Mouse (Mus musculus) myocyte (in vitro differentiated cells): ENCODE results near the gene Ercc4. TPM values are rescaled to one million over a fixed set of nuclear protein-coding genes. Genes with fewer than 3 reads are reported as not detected.

Experiments used
- H3K27me3 ChIP-seq: one replicate; pipeline ENCODE4 v1.6.1; 2011; ENCODE audit not compliant: control insufficient read depth, insufficient read depth, insufficient read length
- H3K36me3 ChIP-seq: one replicate; pipeline ENCODE4 v1.6.1; 2011; ENCODE audit not compliant: control insufficient read depth, insufficient read depth
- H3K4me2 ChIP-seq: one replicate; pipeline ENCODE4 v1.6.1; 2011; ENCODE audit warnings: low read depth, control low read depth
- H3K4me3 ChIP-seq: one replicate; pipeline ENCODE4 v1.5.1; 2011; ENCODE audit warnings: mild to moderate bottlenecking, control low read depth, moderate library complexity
- H3K79me2 ChIP-seq: one replicate; pipeline ENCODE4 v1.6.1; 2011; ENCODE audit not compliant: control insufficient read depth, insufficient read depth
- H3ac ChIP-seq: one replicate; pipeline ENCODE4 v1.6.1; 2011; ENCODE audit not compliant: control insufficient read depth, insufficient read length
- CEBPB ChIP-seq: IDR thresholded peaks from 2 replicates; pipeline ENCODE4 v1.6.1; 2011; ENCODE audit warnings: mild to moderate bottlenecking, moderate library complexity; ENCODE audit not compliant: poor library complexity, insufficient read depth, severe bottlenecking
- E2F4 ChIP-seq: IDR thresholded peaks from one replicate; pipeline ENCODE4 v1.6.1; 2011; ENCODE audit warnings: mild to moderate bottlenecking, control low read depth, moderate library complexity; ENCODE audit not compliant: insufficient read depth
- MAX ChIP-seq: IDR thresholded peaks from one replicate; pipeline ENCODE4 v1.6.1; 2011; ENCODE audit warnings: low read depth, mild to moderate bottlenecking, control low read depth
- MYOD1 ChIP-seq, 3 experiments: IDR thresholded peaks; one replicate each; pipeline ENCODE4 v1.6.1; 2011; ENCODE audit warnings: control low read depth in 2 of 3, low read depth in 2 of 3, mild to moderate bottlenecking in 2 of 3, moderate library complexity in 1 of 3; ENCODE audit not compliant: insufficient read length in 2 of 3, control insufficient read depth in 1 of 3
- MYOG ChIP-seq, 3 experiments: IDR thresholded peaks; one replicate each; pipeline ENCODE4 v1.6.1; 2011; ENCODE audit warnings: control low read depth in 2 of 3, low read depth in 2 of 3, mild to moderate bottlenecking in 2 of 3; ENCODE audit not compliant: insufficient read length in 2 of 3, control insufficient read depth in 1 of 3, insufficient read depth in 1 of 3
- POLR2A ChIP-seq: IDR thresholded peaks from one replicate; pipeline ENCODE4 v1.6.1; 2011; ENCODE audit warnings: low read depth, mild to moderate bottlenecking, control low read depth, moderate library complexity; ENCODE audit not compliant: insufficient read length
- POLR2AphosphoS2 ChIP-seq: IDR thresholded peaks from one replicate; pipeline ENCODE4 v1.6.1; 2011; ENCODE audit warnings: low read depth, control low read depth; ENCODE audit not compliant: insufficient read length
- REST ChIP-seq: IDR thresholded peaks from one replicate; pipeline ENCODE4 v1.6.1; 2011; ENCODE audit warnings: mild to moderate bottlenecking, control low read depth, moderate library complexity; ENCODE audit not compliant: insufficient read depth, insufficient read length
- SRF ChIP-seq: IDR thresholded peaks from one replicate; pipeline ENCODE4 v1.6.1; 2011; ENCODE audit warnings: low read depth; ENCODE audit not compliant: control insufficient read depth, insufficient read length
- TCF12 ChIP-seq: IDR thresholded peaks from one replicate; pipeline ENCODE4 v1.6.1; 2011; ENCODE audit warnings: mild to moderate bottlenecking, control low read depth; ENCODE audit not compliant: poor library complexity, insufficient read depth, severe bottlenecking
- TCF3 ChIP-seq: IDR thresholded peaks from one replicate; pipeline ENCODE4 v1.6.1; 2011; ENCODE audit warnings: low read depth, control low read depth; ENCODE audit not compliant: insufficient read length
- USF1 ChIP-seq: IDR thresholded peaks from one replicate; pipeline ENCODE4 v1.6.1; 2011; ENCODE audit warnings: low read depth, mild to moderate bottlenecking, control low read depth, moderate library complexity
- polyA plus RNA-seq: library from polyadenylated mRNA; unstranded; fragments of >200 nt; fragmentation: generic; extraction: Trizol; gene quantifications from one replicate; pipeline ENCODE4 v1.2.1, GENCODE M21; 2012; ENCODE audit warnings: missing spikeins

Gene Ercc4
- polyA plus RNA-seq, 1 experiment: 6.1 TPM

- Histone ChIP-seq H3K79me2 (no peaks in the 10 kb centered on the region), H3K4me2 (no peak overlapping the region), H3K27me3 (no peaks in the 10 kb centered on the region), H3K4me3 (no peak overlapping the region), H3ac (no peak overlapping the region), H3K36me3 (peaks cover 8% of the 10 kb centered on the region)
- TF ChIP-seq REST: no peak
- no peak for TF ChIP-seq MYOG (IDR thresholded peaks at IDR 0.05; ENCODE audit: control insufficient read depth in 1 of 3, insufficient read depth in 1 of 3, insufficient read length in 2 of 3, low read depth in 2 of 3)
- TF ChIP-seq POLR2A: no peak
These were observed 7.9 kb downstream of the Ercc4 start for GRCm38 (mm10) chr16:13117299-13117966.

GRCm38 (mm10) chr16:13117967-13118430, 8.5 kb downstream of the Ercc4 start:
- TF ChIP-seq MAX (no peak), SRF (no peak), CEBPB (no peak), MYOD1 (IDR thresholded peaks at IDR 0.05; ENCODE audit: control insufficient read depth in 1 of 3, insufficient read length in 2 of 3, low read depth in 2 of 3) (no peak), USF1 (no peak)
- H3ac ChIP-seq: no peak overlapping the region
- H3K79me2 ChIP-seq: no peaks in the 10 kb centered on the region
- H3K4me2 ChIP-seq: no peak overlapping the region
- no peak overlapping the region for H3K4me3 ChIP-seq
- no peaks in the 10 kb centered on the region for H3K27me3 ChIP-seq
- H3K36me3 ChIP-seq: peaks cover 8% of the 10 kb centered on the region

- Histone ChIP-seq H3K36me3 (peaks cover 8% of the 10 kb centered on the region), H3K4me2 (no peak overlapping the region), H3K27me3 (no peaks in the 10 kb centered on the region), H3ac (no peak overlapping the region), H3K4me3 (no peak overlapping the region), H3K79me2 (no peaks in the 10 kb centered on the region)
- no peak for TF ChIP-seq TCF3
- TF ChIP-seq CEBPB: no peak
- TF ChIP-seq TCF12: no peak
- no peak for TF ChIP-seq MAX
- no peak for TF ChIP-seq POLR2A
- TF ChIP-seq SRF: no peak
- TF ChIP-seq POLR2AphosphoS2: no peak
- no peak for TF ChIP-seq E2F4
- no peak for TF ChIP-seq REST
- TF ChIP-seq MYOG (IDR thresholded peaks at IDR 0.05; ENCODE audit: control insufficient read depth in 1 of 3, insufficient read depth in 1 of 3, insufficient read length in 2 of 3, low read depth in 2 of 3): no peak
- TF ChIP-seq MYOD1 (IDR thresholded peaks at IDR 0.05; ENCODE audit: control insufficient read depth in 1 of 3, insufficient read length in 2 of 3, low read depth in 2 of 3): no peak
- no peak for TF ChIP-seq USF1
These were observed 9.3 kb downstream of the Ercc4 start for GRCm38 (mm10) chr16:13118754-13119294.

DNA sequence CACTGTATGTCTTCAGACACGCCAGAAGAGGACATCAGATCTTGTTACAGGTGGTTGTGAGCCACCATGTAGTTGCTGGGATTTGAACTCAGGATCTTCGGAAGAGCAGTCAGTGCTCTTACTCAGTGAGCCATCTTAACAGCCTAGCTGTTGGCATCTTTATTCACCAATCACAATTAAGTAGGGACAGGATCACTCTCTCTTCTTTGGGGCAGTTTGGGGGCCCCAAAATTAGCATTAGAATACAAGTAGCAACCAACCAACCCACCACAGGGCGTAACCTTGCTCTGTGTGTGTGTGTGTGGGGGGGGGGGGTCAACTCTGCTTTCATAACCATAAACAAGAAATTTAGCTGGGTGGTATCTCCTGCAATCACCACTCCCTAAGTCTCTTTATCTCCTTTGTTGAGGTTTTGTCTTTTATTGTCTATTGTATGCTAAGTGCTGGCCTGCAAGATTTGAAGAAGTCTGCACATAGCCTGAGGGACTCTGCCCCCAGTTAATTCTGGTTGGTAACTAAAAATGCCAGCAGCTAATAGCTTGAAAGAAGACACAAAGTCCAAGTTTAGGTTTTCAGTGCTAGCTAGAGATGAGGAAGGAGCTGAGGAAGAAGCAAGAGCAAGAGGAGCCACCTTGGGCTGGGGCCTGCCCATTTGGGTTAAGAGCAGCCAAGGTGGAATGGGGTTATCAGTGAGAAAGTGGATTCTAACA, 10.3 kb downstream of the Ercc4 start:
- Histone ChIP-seq H3K27me3 (no peaks in the 10 kb centered on the region), H3K4me3 (no peak overlapping the region), H3K4me2 (no peak overlapping the region), H3K79me2 (no peaks in the 10 kb centered on the region), H3K36me3 (peaks cover 8% of the 10 kb centered on the region), H3ac (no peak overlapping the region)
- no peak for TF ChIP-seq TCF3
- TF ChIP-seq CEBPB: no peak
- TF ChIP-seq MYOD1 (IDR thresholded peaks at IDR 0.05; ENCODE audit: control insufficient read depth in 1 of 3, insufficient read length in 2 of 3, low read depth in 2 of 3): no peak
- no peak for TF ChIP-seq REST
- TF ChIP-seq USF1: no peak
- no peak for TF ChIP-seq E2F4
- TF ChIP-seq POLR2AphosphoS2: no peak
- TF ChIP-seq MAX: no peak
- no peak for TF ChIP-seq MYOG (IDR thresholded peaks at IDR 0.05; ENCODE audit: control insufficient read depth in 1 of 3, insufficient read depth in 1 of 3, insufficient read length in 2 of 3, low read depth in 2 of 3)
- TF ChIP-seq SRF: no peak
- TF ChIP-seq POLR2A: no peak
- no peak for TF ChIP-seq TCF12

- H3K79me2 ChIP-seq: no peaks in the 10 kb centered on the region
- H3K4me2 ChIP-seq: no peak overlapping the region
- no peak overlapping the region for H3K4me3 ChIP-seq
- TF ChIP-seq TCF12 (no peak), POLR2A (no peak), REST (no peak), MYOD1 (IDR thresholded peaks at IDR 0.05; ENCODE audit: control insufficient read depth in 1 of 3, insufficient read length in 2 of 3, low read depth in 2 of 3) (no peak), USF1 (no peak), CEBPB (no peak), POLR2AphosphoS2 (no peak), MAX (no peak), SRF (no peak), TCF3 (no peak), E2F4 (no peak)
- peaks cover 15% of the 10 kb centered on the region for H3K36me3 ChIP-seq
- H3K27me3 ChIP-seq: no peaks in the 10 kb centered on the region
- no peak overlapping the region for H3ac ChIP-seq
These were observed 15.9 kb downstream of the Ercc4 start for GRCm38 (mm10) chr16:13125357-13125756.
